In genomic region chr6:49590927-49591631, GRCm38 (mm10) we compare ENCODE assay signal across 12 mouse cellular contexts.
DNase-seq lines count a peak whose midpoint lies in the region; ATAC-seq and TF ChIP-seq lines count a peak whose summit lies in the region.
"Had no signal": no experiment of that assay in that cellular context is flagged by ENCODE, and none has a peak within 500 bp of the region (broad histone marks: within the 10 kb centered on the region; RNA-seq: fewer than 3 reads in every experiment).

No protein-coding gene starts in this region.

- no peak for TF ChIP-seq POLR2A in liver, adult 2 months (IDR thresholded peaks at IDR 0.05; ENCODE audit: extremely low read depth, insufficient read depth, low read length)

- no peaks in the 10 kb centered on the region for H3K36me3 ChIP-seq in liver, adult 2 months (ENCODE audit: control insufficient read depth, insufficient read depth, low read length)
- no peaks in the 10 kb centered on the region for H3K36me3 ChIP-seq in liver, postnatal 0 days (replicated peaks; ENCODE audit: insufficient read depth, low read length)
- H3K36me3 ChIP-seq: neural tube, embryonic 12.5 days had no signal

- no peak for TF ChIP-seq EP300 in liver, postnatal 0 days (IDR thresholded peaks at IDR 0.05; ENCODE audit: low read depth)

- intact Hi-C loops in heart, postnatal 10 days (cut with DNase I), result no loop called here
- intact Hi-C loops in left cerebral cortex, postnatal 14 days (cut with DNase I), result no loop called here

- H3K4me1 ChIP-seq in liver, adult 2 months (ENCODE audit: control insufficient read depth, insufficient read depth, low read length), result no peaks in the 10 kb centered on the region
- H3K4me1 ChIP-seq in liver, postnatal 0 days (ENCODE audit: insufficient read depth), result no peaks in the 10 kb centered on the region
- H3K4me1 ChIP-seq: neural tube, embryonic 12.5 days had no signal

- ATAC-seq in liver, postnatal 0 days, result no peak

- no peaks in the 10 kb centered on the region for H3K79me2 ChIP-seq in liver, adult 2 months (ENCODE audit: control insufficient read depth, insufficient read depth, low read length)

- no peaks in the 10 kb centered on the region for H3K27me3 ChIP-seq in liver, adult 2 months (ENCODE audit: control insufficient read depth, insufficient read depth, low read length)
- no peaks in the 10 kb centered on the region for H3K27me3 ChIP-seq in liver, postnatal 0 days (ENCODE audit: insufficient read depth, low read length)

- H3K27ac ChIP-seq in liver, adult 2 months (replicated peaks; ENCODE audit: insufficient read depth, low read depth, low read length), result no peak overlapping the region
- no peak overlapping the region for H3K27ac ChIP-seq in liver, postnatal 0 days (ENCODE audit: low read depth)
- H3K27ac ChIP-seq: neural tube, embryonic 12.5 days had no signal

- H3K9me3 ChIP-seq in liver, postnatal 0 days (ENCODE audit: low read length), result no peaks in the 10 kb centered on the region
- H3K9me3 ChIP-seq: neural tube, embryonic 12.5 days had no signal

- H3K4me2 ChIP-seq in liver, postnatal 0 days (ENCODE audit: low read depth, low read length), result no peak overlapping the region
- H3K4me2 ChIP-seq: neural tube, embryonic 12.5 days had no signal

- TF ChIP-seq CTCF in liver, adult 2 months (IDR thresholded peaks at IDR 0.05; ENCODE audit: low read depth, low read length), result no peak
- TF ChIP-seq CTCF in liver, postnatal 0 days (IDR thresholded peaks at IDR 0.05; ENCODE audit: low read depth), result no peak

- H3K9ac ChIP-seq in liver, adult 2 months (ENCODE audit: low read depth, low read length), result no peak overlapping the region
- no peak overlapping the region for H3K9ac ChIP-seq in liver, postnatal 0 days (replicated peaks)
- H3K9ac ChIP-seq: neural tube, embryonic 12.5 days had no signal

- DNase-seq in liver, adult 2 months (ENCODE audit: extremely low read depth, low read depth, low spot score), result peak; percentile 42
- no peak for DNase-seq in liver, postnatal 0 days
- DNase-seq in cerebellum, adult 9-10 months, result peak; percentile 94
- peak; percentile 71 to 85 for DNase-seq in heart, postnatal 10 days
- DNase-seq in left cerebral cortex, postnatal 14 days (ENCODE audit: low spot score in 2 of 2), result peak; percentile 26 to 33
- no peak for DNase-seq in thymus, postnatal 10 days (ENCODE audit: low spot score in 2 of 2)
- no peak for DNase-seq in adrenal gland, adult 2 months
- no peak for DNase-seq in ovary, adult 18-20 months (ENCODE audit: low spot score)
- DNase-seq: gastrocnemius, postnatal 25 days; liver; thymus, adult 2 months had no signal

- WGBS in liver, adult 2 months, result 55% methylated on average over 7 of the region's 7 CpGs
- WGBS in liver, postnatal 0 days (ENCODE audit: insufficient replicate concordance), result 71% methylated on average over 7 of the region's 7 CpGs

- H3K4me3 ChIP-seq in liver, adult 2 months (ENCODE audit: insufficient read depth, low read depth, low read length), result no peak overlapping the region
- no peak overlapping the region for H3K4me3 ChIP-seq in liver, postnatal 0 days (ENCODE audit: low read depth, low read length)
- H3K4me3 ChIP-seq: neural tube, embryonic 12.5 days had no signal

Comparison
In these comparisons a context has a peak if more than half of its experiments do, and no peak if none do; other contexts are left out.
1. DNase-seq: peak in liver, adult 2 months (single experiment), cerebellum, adult 9-10 months (single experiment), heart, postnatal 10 days (2 of 2) and left cerebral cortex, postnatal 14 days (2 of 2); none in liver, postnatal 0 days (single experiment), thymus, postnatal 10 days (0 of 2), adrenal gland, adult 2 months (single experiment) and ovary, adult 18-20 months (single experiment).